Comparison of ENCODE assay signal across 8 mouse cellular contexts in genomic region chr3:129622120-129622519, GRCm38 (mm10).
DNase-seq lines count a peak whose midpoint lies in the region; TF ChIP-seq lines count a peak whose summit lies in the region.

No protein-coding gene starts in this region.

- TF ChIP-seq CTCF in layer of hippocampus, adult 2 months (conservative IDR thresholded peaks at IDR 0.05): peak; percentile 69
- TF ChIP-seq CTCF in ES-Bruce4 (IDR thresholded peaks at IDR 0.05; ENCODE audit: low read depth, low read length): peak; percentile 83

- peaks cover 29% of the 10 kb centered on the region for H3K36me3 ChIP-seq in ES-Bruce4 (ENCODE audit: control insufficient read depth, insufficient read depth, low read length, poor library complexity, severe bottlenecking)

- H3K4me3 ChIP-seq in layer of hippocampus, adult 2 months: no peak overlapping the region
- no peak overlapping the region for H3K4me3 ChIP-seq in ES-Bruce4 (ENCODE audit: low read depth, low read length)

- H3K9ac ChIP-seq in ES-Bruce4 (ENCODE audit: low read depth, poor library complexity, severe bottlenecking): no peak overlapping the region

- no peak for TF ChIP-seq EP300 in ES-Bruce4 (IDR thresholded peaks at IDR 0.05; ENCODE audit: insufficient read depth, low read depth, low read length)

- H3K27ac ChIP-seq in layer of hippocampus, adult 2 months: no peak overlapping the region
- no peak overlapping the region for H3K27ac ChIP-seq in ES-Bruce4 (ENCODE audit: insufficient read depth, low read length)

- no peak for DNase-seq in layer of hippocampus, adult 2 months (ENCODE audit: low spot score in 2 of 2)
- no peak for DNase-seq in layer of hippocampus, adult 18-20 months (ENCODE audit: low spot score in 2 of 2)
- DNase-seq in adrenal gland, postnatal 14 days: peak; percentile 66
- DNase-seq in naive thymus-derived CD4-positive, alpha-beta T cell, adult 2 months (ENCODE audit: low read depth): peak; percentile 50
- DNase-seq in gastrocnemius, adult 8-10 months (ENCODE audit: low spot score in 2 of 2): no peak
- no peak for DNase-seq in natural killer cell, adult 2 months (ENCODE audit: low spot score in 2 of 2)
- no peak for DNase-seq in right cerebral cortex, postnatal 25 days

- H3K9me3 ChIP-seq in ES-Bruce4 (replicated peaks; ENCODE audit: control insufficient read depth, insufficient read depth, low read length, poor library complexity, severe bottlenecking): no peaks in the 10 kb centered on the region

- TF ChIP-seq POLR2A in ES-Bruce4 (IDR thresholded peaks at IDR 0.05; ENCODE audit: insufficient read depth, low read length): no peak

- H3K4me1 ChIP-seq in ES-Bruce4 (ENCODE audit: control insufficient read depth, insufficient read depth, low read length): peaks cover 2% of the 10 kb centered on the region

- H3K27me3 ChIP-seq in ES-Bruce4 (ENCODE audit: control insufficient read depth, insufficient read depth, low read length, poor library complexity, severe bottlenecking): no peaks in the 10 kb centered on the region

Comparison
In these comparisons a context has a peak if more than half of its experiments do, and no peak if none do; other contexts are left out.
1. DNase-seq: peak in adrenal gland, postnatal 14 days (single experiment) and naive thymus-derived CD4-positive, alpha-beta T cell, adult 2 months (single experiment); none in layer of hippocampus, adult 2 months (0 of 2), layer of hippocampus, adult 18-20 months (0 of 2), gastrocnemius, adult 8-10 months (0 of 2), natural killer cell, adult 2 months (0 of 2) and right cerebral cortex, postnatal 25 days (single experiment).